Mouse (Mus musculus) heart, postnatal 0 days (tissue): ENCODE results near the gene Plekhj1.

Source experiments
- CTCF ChIP-seq: IDR thresholded peaks from 2 replicates; pipeline ENCODE4 v1.5.1; 2016; ENCODE audit warnings: antibody characterized with exemption, control low read depth, low read depth
- EP300 ChIP-seq: IDR thresholded peaks from 2 replicates; pipeline ENCODE4 v1.6.1; 2016; ENCODE audit warnings: antibody characterized with exemption, low read depth

DNA sequence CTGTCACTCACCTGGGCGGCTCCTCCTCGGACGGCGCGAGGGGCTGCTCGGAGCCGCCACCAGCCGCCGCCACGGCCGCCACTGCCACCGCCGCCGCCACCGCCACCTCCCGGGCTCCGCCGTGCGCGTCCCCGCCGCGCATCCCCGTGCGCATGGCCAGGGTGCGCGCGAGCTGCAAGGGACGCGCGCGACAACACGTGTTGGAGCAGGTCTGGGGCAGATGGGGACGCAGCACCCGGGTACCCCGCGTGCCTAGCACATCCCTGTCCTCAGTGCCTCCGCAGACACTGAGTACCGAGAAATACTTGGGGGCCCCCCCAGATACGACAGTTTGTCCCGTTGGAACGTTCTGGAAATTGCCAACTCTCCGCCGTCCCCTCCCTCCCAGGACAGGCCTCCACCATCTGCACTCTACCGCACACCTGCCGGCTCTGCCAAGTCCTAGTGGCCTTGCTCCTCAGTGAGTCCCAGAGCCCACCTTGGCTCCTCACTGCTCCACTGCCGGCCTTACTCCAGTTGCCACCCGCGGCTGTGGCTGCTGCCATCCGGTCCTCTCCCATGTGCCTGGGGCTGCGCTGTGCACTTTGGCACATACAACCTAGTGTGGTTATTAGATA, 45.6 kb upstream of the Plekhj1 start, which contains the start of gene Lingo3:
- TF ChIP-seq CTCF (no peak), EP300 (no peak)
